Mouse (Mus musculus): ENCODE results near the gene Pou2f2.

Pou2f2 gene

DNA sequence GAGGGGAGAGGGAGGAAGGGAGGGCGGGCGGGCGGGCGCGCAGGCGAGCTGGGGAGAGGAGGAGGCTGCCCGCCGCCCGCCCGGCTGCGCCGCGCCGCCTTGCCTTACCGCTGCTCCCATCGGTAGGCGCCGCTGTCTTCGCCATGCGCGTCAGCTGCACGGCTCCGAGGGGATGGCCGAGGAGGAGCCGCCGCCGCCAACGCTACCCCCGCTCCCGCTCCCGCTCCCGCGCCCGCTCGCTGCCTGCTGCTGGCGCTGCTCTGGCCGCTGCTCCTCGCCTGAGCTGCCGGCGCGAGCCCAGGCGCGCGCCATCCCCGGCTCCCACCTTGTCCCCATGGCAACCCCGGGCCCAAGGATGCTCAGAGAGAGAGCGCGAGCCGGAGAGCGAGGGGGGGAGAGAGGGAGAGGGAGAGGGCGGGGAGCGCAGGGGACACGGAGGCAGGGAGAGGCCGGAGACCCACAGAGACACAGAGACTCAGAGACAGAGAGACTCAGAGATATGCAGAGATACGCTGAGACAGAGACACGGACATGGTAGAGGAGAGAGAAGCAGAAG lies at the start of gene Pou2f2:
Gene Pou2f2, minus strand, starts transcription at position 121 of the 556 bp plus-strand sequence.
- no peak for DNase-seq (ENCODE audit: low spot score)

- no peak for DNase-seq (ENCODE audit: low spot score)
Measured at GRCm38 (mm10) chr7:25227523-25228300, 48.2 kb upstream of the Pou2f2 start.

DNA sequence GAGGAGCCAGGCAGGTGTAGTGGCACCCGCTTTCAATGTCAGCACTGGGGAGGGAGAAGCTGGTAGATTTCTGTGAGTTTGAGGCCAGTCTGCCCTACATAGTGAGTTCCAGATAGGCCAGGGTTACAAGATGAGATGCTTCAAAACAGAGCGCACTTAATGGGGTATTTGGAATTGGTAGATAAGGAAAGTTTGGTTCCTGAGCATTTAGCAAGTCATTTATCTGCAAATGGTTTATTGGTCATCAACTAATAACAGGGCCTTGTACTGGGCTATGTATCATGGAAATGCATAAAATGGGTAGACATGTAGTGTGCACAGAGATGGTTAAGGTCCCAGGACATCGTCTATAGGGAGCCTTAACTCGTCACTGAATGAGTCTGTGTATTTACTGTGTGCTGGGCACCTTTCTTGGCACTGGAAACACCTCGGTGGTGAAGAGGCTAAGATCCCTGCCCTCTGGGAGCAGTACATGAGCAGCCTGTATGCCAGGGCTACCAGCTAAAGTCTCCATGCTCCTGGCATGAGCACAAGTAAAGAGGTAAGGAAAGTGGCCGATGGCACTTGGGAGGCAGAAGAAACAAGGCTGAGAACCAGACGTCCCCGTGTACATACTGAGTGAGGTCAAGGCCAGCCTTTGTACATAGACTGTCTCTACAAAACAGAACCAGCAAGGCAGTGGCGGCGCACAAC lies 42.9 kb upstream of the Pou2f2 start:
- DNase-seq (ENCODE audit: low spot score) = no peak

- DNase-seq (ENCODE audit: low spot score) = peak; percentile 94
Measured at GRCm38 (mm10) chr7:25221102-25221883, 41.8 kb upstream of the Pou2f2 start, which contains the start of gene Zfp526. TSS of gene Zfp526 (plus strand) at chr7:25221425.

DNA sequence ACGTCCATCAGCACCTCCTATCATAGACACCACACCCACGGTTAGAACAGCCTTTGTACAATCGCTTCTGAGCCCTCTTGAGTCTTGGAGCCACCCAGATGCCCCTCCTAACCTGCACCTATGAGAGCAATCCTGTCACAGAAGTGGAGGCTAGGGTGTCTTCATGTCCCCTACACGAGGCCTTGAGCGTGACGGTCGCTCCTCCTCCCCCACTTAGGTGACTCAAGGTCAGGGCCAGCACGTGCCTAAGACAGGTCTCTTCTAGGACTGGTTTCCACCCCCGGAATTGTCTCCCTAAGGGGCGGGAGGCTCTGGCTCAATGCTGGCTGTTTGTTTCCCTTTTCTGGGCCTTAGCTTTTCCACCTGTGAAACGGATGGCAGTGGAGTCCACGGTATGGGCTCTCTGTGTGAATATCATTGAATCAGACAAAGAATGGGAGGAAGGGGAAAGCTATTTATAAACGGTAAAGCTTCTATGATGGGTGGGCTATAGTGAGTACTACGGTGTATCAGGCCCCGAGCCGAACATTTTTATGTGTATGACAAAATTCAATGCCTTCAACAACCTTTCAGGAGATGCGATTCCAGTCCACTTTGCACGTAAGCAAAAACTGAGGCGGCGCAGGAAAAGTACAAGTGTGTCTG lies 41.1 kb upstream of the Pou2f2 start, which contains the start of gene Dedd2:
Gene Dedd2, minus strand, starts transcription at position 159 of the 645 bp plus-strand sequence.
- no peak for DNase-seq (ENCODE audit: low spot score)

GRCm38 (mm10) chr7:25219756-25220456 lies 40.4 kb upstream of the Pou2f2 start:
- DNase-seq (ENCODE audit: low spot score) = peak; percentile 77

DNA sequence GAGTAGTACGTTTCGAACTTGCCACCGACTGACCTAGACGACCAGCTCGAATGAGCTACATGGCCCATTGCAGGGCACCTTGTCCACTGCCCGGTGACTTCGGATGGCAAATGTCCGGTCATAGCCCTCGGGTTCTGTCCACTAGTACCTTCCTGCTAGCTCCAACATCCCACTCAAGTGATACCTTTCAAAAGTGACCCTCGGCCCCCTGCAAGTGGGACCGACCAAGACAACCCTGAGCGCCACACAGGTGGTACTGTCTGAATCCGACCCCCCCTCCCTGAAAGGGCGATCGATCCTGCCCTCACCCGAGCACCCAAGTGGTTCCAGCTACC lies 39.9 kb upstream of the Pou2f2 start:
- DNase-seq (ENCODE audit: low spot score) = no peak

DNA sequence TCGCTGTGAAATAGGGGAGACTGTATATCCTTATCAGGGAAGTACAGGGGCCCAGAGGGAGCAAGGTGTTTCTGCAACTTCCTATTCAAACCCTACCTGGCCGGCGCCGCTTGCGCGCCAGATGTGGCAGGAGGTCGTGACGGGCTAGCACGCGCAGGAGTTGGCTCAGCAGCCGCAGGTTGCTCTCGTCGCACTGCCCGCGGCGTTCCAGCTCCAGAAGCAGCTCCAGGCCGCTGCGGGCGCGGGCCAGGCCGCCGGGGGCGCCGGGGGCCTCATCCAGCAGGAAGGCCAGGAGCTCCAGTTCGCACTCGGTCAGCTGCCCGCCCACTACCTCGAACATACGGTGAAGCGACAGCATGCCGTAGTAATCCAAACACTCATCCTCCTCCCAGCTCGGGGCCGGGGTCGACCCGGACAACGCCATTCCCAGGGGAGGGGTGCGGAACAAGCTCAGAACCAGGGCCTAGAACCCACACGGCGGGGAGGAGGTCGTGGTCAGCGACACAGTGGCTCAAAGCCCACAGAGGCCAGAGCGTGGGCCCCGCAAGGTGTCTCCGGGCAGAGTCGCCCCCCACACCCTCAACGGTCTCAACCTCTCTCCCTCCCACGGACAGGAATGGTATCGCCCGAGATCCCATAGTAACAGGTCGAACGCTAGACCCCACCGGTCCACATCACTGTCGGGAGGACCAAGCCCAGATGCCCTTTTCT lies 39.3 kb upstream of the Pou2f2 start:
- DNase-seq (ENCODE audit: low spot score) = no peak

GRCm38 (mm10) chr7:25217653-25218395 lies 38.3 kb upstream of the Pou2f2 start:
- DNase-seq (ENCODE audit: low spot score) = no peak

DNA sequence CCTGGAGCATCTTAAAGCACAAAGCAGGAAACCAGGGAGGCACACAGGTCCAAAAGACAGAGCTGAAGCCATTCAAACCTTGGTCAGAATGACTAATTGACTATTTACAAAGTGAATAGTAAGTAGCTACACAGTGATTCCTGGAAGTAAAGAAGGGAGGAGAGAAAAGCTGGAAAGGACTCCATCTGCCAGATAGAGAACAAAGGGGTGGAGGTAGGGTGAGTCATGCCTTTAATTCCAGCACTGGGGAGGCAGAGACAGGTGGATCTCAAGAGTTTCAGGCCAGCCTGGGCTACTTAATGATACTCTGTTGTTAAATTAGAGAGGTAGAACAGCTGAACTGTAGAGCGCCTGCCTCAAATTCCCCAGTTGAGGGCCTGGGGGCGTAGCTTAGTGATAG lies 34.6 kb upstream of the Pou2f2 start:
- no peak for DNase-seq (ENCODE audit: low spot score)

GRCm38 (mm10) chr7:25213099-25213498 lies 33.6 kb upstream of the Pou2f2 start:
- no peak for DNase-seq (ENCODE audit: low spot score)

DNA sequence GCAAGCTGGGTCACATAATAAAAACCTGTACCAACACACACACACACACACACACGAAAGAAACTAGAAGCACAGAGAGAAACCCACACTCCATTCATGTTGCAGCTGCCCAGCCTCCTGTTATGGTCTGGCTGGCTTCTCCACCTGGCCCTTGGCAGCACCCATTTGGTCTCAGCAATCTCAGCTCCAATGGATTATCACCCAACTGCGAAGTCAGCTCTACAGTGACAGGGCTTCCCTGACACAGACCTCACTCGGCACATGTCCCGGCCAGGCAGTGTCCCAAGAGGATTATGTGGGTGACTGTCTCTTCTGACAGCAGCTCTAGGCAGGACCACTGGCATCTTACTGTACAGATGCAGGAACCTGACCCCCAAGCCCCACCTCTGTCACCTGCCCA lies 31.0 kb upstream of the Pou2f2 start:
- DNase-seq (ENCODE audit: low spot score) = no peak

DNA sequence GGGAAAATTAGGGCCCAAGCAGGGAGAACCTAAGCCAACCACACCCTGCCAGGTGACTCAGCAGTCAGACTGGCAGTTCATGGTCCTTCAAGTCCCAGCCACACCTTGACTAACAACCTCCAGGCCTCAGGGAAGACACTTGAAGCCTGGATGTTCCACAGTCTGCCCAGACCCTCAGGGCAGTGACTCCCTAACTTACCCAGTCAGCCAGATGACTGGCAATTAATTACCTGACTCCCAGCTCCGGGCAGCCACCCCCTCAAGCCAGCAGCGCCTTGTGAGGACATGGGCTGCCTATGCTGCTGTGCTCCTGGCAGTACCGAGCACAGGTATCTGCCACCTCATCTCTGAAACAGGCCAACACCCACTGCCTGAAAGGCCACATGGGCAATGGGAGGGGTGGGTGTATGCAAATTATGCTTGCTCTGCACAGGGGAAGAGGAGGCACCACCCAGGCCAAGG lies 29.7 kb upstream of the Pou2f2 start:
- DNase-seq (ENCODE audit: low spot score) = no peak

- DNase-seq (ENCODE audit: low spot score) = no peak
Measured at GRCm38 (mm10) chr7:25206094-25206830, 26.7 kb upstream of the Pou2f2 start.

DNA sequence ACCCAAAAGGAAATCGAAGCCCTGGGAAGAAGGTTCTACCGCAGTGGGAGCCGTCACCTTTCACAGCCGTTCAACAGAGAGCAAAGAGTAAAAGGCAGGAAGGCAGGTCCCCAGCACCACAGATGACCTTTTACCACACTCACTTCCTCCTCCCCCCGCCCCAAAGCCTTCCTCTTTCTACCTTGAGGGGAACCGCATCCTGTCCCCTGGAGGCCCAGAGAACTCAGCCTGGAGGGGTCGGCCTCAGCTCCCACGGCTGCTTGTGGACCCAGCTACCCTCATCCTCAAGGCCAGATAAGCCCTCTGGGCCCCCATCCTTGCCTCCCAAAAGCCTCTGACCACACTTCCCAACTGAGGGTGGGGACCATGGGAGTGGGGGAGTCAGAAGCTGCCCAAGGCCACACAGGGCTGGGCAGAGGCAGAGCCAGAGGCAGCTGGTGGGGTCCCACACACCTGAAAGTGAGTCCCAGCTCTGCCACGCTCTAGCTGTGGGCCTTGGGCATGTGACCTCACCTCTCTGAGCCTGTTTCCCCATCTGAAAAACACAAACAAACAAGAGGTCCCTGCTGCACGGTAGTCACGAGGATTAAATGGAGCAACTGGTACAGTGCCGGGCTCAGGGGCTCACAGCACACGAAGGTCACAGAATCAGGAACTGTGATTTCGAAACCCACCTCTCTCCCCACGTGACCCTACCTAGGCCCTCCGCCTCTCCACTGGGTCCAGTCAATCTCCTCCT lies 26.0 kb upstream of the Pou2f2 start:
- no peak for DNase-seq (ENCODE audit: low spot score)

GRCm38 (mm10) chr7:25203624-25204023 lies 24.1 kb upstream of the Pou2f2 start:
- DNase-seq (ENCODE audit: low spot score) = no peak

GRCm38 (mm10) chr7:25197384-25198018 lies 18.0 kb upstream of the Pou2f2 start:
- DNase-seq (ENCODE audit: low spot score) = no peak

GRCm38 (mm10) chr7:25196107-25196506 lies 16.6 kb upstream of the Pou2f2 start:
- no peak for DNase-seq (ENCODE audit: low spot score)
